Mouse (Mus musculus) megakaryocyte, embryonic 14.5 days (primary cell): ENCODE results near the gene Sema6b.

Source experiments
- FLI1 ChIP-seq: IDR thresholded peaks from 2 replicates; pipeline ENCODE4 v1.6.1; 2012; ENCODE audit warnings: low read length, inconsistent platforms, mixed read lengths
- GATA1 ChIP-seq: IDR thresholded peaks from 3 replicates; pipeline ENCODE4 v1.6.1; 2012; ENCODE audit warnings: mixed read lengths, low read length, inconsistent platforms, borderline replicate concordance

DNA sequence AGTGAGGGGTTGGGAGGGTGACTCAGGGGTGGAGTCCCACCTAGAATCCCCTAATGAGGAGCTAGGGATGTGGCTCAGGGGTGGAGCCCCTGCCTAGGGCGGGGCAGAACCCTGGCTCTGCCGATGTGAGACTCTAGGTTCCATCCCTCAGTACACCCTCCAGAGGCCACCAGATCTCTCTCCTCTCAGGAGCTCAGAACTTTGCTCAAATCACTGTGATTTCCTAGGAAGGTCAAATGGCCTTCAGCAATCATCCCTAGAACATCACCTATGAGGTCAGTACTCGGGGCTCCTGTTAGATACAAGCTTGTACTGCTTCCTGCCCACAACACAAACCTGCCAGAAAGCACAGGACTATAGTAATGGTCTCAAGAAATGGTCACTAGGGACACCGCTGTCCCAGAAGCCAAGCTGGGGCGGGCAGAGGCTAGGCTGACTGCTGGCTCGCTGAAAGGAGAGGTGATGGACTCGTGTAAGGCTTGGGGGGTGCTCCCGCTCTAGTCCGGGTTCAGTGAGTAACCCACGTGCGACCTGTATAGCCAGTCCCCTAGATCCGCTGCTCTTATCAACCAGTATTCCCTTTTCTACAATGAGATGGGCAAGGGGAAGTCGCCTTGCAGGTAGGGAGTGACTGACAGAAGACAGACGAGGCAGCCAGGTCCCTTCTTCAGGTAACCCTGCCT, 43.0 kb upstream of the Sema6b start:
- TF ChIP-seq GATA1: no peak
- no peak for TF ChIP-seq FLI1
